Mouse (Mus musculus): Measurements from ENCODE around the gene Dennd1a.

DNA sequence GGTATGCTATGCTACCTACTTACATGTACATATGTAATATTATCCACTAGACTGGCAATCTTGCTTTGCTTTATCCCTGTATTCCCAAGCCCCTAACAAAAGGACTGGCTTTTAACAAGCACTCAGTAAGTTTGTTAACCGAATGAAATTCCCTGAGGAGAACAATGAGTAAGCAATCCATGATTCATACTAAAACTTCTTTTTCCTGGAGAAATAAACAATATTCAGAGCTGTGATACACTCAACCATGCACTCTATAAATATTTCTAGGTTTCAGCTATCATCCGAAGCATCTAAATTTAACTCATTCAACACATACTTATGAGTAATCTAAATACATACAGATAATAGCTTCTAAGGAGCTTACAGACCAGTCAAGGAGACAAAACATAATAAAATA, 23.5 kb downstream of the Dennd1a start:
- no peak for TF ChIP-seq CTCF (IDR thresholded peaks at IDR 0.05; ENCODE audit: low read depth)
- no peak for TF ChIP-seq EP300 (IDR thresholded peaks at IDR 0.05; ENCODE audit: low read depth)

Data from liver, postnatal 0 days (tissue).